In genomic region chr1:192387624-192388023, GRCm38 (mm10) we compare ENCODE assay signal across 24 mouse cellular contexts.
DNase-seq lines count a peak whose midpoint lies in the region; TF ChIP-seq lines count a peak whose summit lies in the region.
"Had no signal": no experiment of that assay in that cellular context is flagged by ENCODE, and none has a peak within 500 bp of the region (broad histone marks: within the 10 kb centered on the region; RNA-seq: fewer than 3 reads in every experiment).

No protein-coding gene starts in this region.

- no peak overlapping the region for H3K4me3 ChIP-seq in layer of hippocampus, adult 2 months
- H3K4me3 ChIP-seq: embryonic facial prominence, embryonic 12.5 days; forebrain, embryonic 12.5 days; heart, embryonic 13.5 days; kidney, embryonic 15.5 days; left cerebral cortex, adult 2 months; limb, embryonic 12.5 days; neural tube, embryonic 15.5 days; stomach, embryonic 15.5 days had no signal

- DNase-seq in layer of hippocampus, adult 2 months (ENCODE audit: low spot score in 2 of 2), result no peak
- DNase-seq in layer of hippocampus, postnatal 10 days (ENCODE audit: low spot score in 2 of 2), result no peak
- peak; percentile 94 for DNase-seq in cerebellum, adult 11-12 months
- peak; percentile 97 for DNase-seq in cerebellum, adult 9-10 months
- DNase-seq in embryo, embryonic 10.5 days (ENCODE audit: low spot score), result no peak
- no peak for DNase-seq in spleen, adult 18-20 months
- no peak for DNase-seq in neural tube, embryonic 10.5 days (ENCODE audit: extremely low spot score, low spot score)
- DNase-seq: adrenal gland, adult 8-10 months; heart, postnatal 14 days; kidney, postnatal 4 days; layer of hippocampus, adult 9-11 months; liver, postnatal 0 days; right cerebral cortex, adult 18-20 months; right cerebral cortex, postnatal 4 days; thymus, postnatal 25 days had no signal

- peak overlapping the region; percentile 7; the same call in 1 of the 2 replicates for H3K27ac ChIP-seq in layer of hippocampus, adult 2 months
- H3K27ac ChIP-seq: embryonic facial prominence, embryonic 12.5 days; forebrain, embryonic 12.5 days; heart, embryonic 13.5 days; kidney, embryonic 15.5 days; left cerebral cortex, adult 2 months; limb, embryonic 12.5 days; macrophage; neural tube, embryonic 15.5 days; stomach, embryonic 15.5 days had no signal

- TF ChIP-seq CTCF in layer of hippocampus, adult 2 months (conservative IDR thresholded peaks at IDR 0.05), result no peak

Comparison
In these comparisons a context has a peak if more than half of its experiments do, and no peak if none do; other contexts are left out.
1. DNase-seq: peak in cerebellum, adult 11-12 months (single experiment) and cerebellum, adult 9-10 months (single experiment); none in layer of hippocampus, adult 2 months (0 of 2), layer of hippocampus, postnatal 10 days (0 of 2), embryo, embryonic 10.5 days (single experiment), spleen, adult 18-20 months (0 of 2) and neural tube, embryonic 10.5 days (single experiment).